19 mouse cellular contexts compared by ENCODE assay signal in the genomic region with DNA sequence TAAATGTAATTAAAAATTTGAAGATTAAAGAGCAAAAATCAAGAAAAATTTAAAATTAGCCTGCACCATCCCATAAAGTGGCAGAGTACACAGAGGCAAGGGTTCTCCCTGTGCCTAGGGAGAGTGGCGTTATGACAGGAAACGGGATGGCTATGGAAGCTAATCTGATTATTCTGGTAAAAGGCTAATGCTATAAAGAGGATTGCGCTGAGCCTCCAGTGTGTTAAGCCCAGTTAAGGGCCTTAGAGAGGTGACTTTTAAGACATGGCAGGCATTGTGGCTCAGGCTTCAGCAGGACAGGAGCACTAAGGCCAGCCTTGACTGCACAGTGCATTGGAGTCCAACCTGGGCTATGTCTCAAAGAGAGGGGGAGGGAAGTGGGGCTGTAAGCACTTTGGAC. TPM values are rescaled to one million over a fixed set of nuclear protein-coding genes. Genes with fewer than 3 reads are reported as not detected.
"Had no signal": no experiment of that assay in that cellular context is flagged by ENCODE, and none has a peak within 500 bp of the region (broad histone marks: within the 10 kb centered on the region; RNA-seq: fewer than 3 reads in every experiment).

No protein-coding gene starts in this region.

- DNase-seq: cerebellum, adult 2 months; cerebellum, adult 8-10 months; cerebellum, adult 9-10 months; cerebellum, adult 9-11 months; cerebellum, postnatal 10 days; cerebellum, postnatal 14 days; cerebellum, postnatal 25 days; cerebellum, postnatal 36 days; embryo, embryonic 11 days; forebrain, postnatal 0 days; gastrocnemius, adult 2 months; gastrocnemius, postnatal 14 days; gastrocnemius, postnatal 25 days; gastrocnemius, postnatal 36 days; heart, adult 11 months; heart, adult 18-20 months; heart, adult 2 months had no signal

RNA-seq across cellular contexts. Expression of a gene that starts 34.7 kb away (rescaled TPM):
- total RNA-seq: common myeloid progenitor, adult 5-6 weeks; granulocyte monocyte progenitor cell, adult 5-6 weeks had no signal
